Mouse (Mus musculus) thymus, adult 18-20 months (tissue): Measurements from ENCODE around the gene Pvr.

ENCODE experiments used
- DNase-seq, 2 experiments: peaks; one replicate each; pipeline ENCODE4 v3.0.0; 2022; ENCODE audit warnings: mixed read lengths in 2 of 2

The Pvr gene

GRCm38 (mm10) chr7:19920506-19921261 lies at the start of gene Pvr:
Pvr (minus strand) TSS chr7:19921160.
- DNase-seq: peak; percentile 65 to 69

- DNase-seq: no peak
Observed at GRCm38 (mm10) chr7:19970196-19970595, 49.2 kb upstream of the Pvr start.

- DNase-seq: no peak
Observed at GRCm38 (mm10) chr7:19969541-19970090, 48.7 kb upstream of the Pvr start.

GRCm38 (mm10) chr7:19969106-19969505 lies 48.1 kb upstream of the Pvr start:
- no peak for DNase-seq

DNA sequence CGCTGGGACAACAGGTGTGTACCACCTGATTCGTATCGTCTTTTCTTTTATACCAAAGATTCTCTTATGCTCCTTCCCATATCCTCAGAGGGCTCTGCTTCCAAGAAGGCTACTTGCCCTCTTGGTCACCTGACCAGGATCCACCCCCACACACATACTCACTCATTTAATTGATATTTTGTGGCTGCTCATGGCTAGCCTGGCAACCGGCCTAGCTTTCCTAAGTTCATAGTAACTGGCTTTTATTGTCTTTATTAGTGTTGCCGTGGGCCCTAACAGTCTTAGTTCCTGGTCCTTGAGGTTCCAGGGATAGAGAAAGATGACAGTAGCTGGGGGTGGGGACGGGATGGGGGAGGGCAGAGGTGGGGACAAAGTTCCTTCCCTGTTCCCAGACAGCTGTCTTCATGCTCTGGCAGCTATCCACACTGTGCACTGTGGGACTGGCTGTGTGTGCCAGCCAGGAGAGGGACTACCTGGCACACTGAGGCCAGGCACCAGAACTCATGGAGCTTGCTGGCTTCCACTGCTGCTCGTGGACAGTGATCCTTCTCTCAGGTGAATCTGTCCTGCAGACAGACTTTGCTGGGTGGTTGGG lies 44.1 kb upstream of the Pvr start, which contains the start of gene Ceacam20:
Gene Ceacam20, plus strand, starts transcription at position 428 of the 595 bp plus-strand sequence.
- no peak for DNase-seq

- DNase-seq: no peak
Observed at GRCm38 (mm10) chr7:19962423-19962822, 41.5 kb upstream of the Pvr start.

DNA sequence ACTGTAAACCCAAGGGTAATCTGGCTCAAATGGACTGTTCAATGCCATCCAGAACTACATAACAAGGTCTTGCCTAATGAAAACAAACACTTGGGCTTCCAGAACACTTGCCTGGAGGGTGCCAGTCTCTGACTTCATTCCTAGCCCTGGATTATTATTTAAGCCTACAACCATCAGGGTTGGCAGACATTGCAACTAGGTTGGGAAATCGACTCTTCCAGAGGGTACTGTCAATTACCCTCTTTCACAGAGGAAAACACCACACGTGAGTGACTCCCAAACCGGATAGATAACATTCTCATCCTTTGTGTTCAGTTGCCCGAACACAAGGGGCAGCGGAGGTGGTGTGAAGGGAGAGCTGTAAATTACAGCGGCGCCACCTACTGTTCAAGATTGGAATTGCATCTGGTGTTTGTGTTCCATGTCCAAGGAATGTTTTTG lies 35.4 kb upstream of the Pvr start:
- DNase-seq: peak; percentile 76 to 84

DNA sequence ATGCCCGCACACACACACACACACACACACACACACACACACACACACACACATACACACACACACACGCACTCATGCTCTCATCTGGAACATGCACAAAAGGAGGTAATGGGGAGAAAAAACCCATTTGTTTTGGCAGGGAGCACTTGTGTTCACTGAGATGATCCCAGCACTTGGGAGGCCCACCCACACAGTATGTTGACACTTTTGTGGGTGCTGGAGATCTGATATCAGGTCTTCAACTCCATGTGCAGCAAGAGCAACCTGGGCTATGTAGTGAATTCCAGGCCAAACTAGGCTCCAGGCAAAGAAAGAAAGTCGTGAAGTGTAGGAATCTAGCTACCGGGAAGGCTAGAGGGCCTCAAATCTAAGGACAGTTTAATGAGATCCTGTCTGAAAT lies 34.9 kb upstream of the Pvr start:
- DNase-seq: no peak

DNA sequence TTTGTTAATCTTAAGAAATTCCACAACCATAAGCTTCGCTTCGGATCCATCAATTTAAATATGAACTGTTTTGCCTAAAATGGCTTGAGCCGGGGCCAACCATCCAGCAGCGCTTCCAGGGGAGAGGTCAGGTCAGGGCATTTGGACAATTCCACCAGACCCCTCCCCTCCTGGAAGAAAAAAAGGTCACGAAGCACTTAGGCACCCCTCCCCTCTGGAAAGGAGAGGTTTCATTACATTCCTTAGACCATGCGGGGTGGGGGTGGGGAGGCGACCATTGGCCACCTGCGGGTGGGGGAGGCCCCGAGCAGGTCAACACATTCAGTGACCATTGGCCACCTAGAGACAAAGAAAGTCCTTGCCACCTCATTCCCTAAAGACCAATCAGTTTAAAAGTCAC lies 32.1 kb upstream of the Pvr start:
- no peak for DNase-seq

GRCm38 (mm10) chr7:19952320-19952986 lies 31.5 kb upstream of the Pvr start:
- DNase-seq: no peak

DNA sequence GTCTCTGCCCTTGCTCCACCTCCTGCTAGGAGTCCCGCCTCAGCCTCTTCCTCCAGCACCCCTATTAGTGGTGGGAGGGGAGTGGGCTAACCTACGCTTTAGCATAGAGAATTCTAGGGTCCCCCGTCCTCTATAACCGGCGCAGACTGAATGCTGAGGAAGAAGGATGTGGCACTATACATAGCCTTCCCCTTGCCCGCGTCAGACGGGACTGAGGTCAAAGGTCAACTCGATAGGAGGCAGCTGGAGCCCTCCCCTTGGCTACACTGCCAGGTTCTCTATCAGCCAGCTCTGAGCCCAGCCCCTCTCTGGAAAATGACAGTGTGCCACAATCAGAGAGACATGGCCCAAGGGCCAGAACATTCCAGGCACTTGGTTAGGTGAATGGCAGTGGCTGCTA lies 29.6 kb upstream of the Pvr start, which contains the start of gene Igsf23:
Gene Igsf23, minus strand, starts transcription at position 168 of the 400 bp plus-strand sequence.
- DNase-seq: no peak

DNA sequence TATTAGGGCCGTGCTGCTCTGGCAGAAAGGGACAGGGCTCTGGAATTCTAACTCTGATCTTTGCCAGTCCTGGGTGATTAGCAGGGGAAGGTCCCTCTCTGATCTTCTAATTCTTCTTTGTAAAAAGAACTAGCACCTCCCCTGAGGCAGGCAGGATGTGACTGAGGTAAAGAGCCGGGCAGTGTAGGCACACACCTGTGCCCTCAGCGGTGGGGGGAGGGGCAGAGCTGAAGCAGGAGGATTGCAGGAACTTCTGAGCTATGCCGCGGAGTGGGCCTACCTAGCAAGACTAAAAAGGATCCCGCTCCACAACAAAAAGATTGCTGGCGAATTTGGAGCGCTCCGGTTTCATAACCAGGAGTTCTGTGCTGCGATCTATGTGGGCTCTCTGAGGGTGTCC lies 29.0 kb upstream of the Pvr start:
- peak; percentile 84 to 91 for DNase-seq

GRCm38 (mm10) chr7:19948956-19949355 lies 28.0 kb upstream of the Pvr start:
- DNase-seq: no peak

DNA sequence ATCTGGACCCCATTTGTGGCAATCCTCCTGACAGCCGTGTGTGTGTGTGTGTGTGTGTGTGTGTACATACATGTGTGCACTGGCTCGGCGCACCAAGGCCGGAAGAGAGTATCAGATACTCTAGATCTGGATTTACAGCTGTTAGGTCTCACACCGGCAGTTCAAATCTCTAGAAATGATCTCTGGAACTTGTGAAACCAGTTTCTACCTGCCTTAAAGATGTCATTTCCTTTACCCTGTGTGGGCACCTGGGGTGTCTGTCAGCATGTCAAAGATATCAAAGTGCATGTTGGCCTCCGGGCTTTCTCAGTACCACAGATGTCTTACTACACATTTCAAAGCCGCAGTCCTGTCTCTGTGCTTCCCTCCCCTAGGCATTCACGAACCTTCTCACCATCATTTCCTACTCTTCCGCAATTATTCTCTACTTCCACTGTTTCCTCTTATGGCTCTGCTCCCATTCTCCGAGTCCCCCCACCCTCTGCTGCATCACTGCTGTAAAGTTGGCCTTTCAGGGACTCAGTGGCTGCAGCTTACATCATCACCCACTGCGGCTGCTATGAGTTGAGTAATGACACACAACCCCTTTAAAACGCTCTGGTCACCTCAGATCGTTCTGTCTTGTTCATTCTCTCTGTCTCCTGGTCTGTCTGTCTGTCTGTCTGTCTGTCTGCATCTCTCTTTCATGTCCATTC lies 25.0 kb upstream of the Pvr start:
- DNase-seq: peak in 1 of 2 experiments; percentile 74

DNA sequence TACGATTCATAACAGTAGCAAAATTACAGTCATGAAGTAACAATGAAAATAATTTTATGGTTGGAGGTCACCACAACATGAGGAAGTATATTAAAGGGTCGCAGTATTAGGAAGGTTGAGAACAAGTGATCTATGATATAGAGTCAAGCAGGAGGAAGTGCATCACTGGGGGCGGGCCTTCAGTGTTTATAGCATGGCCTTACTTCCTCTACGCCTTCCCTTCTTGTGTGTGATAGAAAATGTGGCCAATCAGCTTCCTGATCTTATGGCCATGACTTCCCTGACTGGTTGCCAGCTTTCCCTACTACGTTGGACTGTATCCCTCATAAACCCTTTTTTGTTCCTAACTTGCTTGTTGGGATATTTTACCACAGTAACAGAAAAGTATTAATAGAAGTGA lies 24.2 kb upstream of the Pvr start:
- DNase-seq: no peak

DNA sequence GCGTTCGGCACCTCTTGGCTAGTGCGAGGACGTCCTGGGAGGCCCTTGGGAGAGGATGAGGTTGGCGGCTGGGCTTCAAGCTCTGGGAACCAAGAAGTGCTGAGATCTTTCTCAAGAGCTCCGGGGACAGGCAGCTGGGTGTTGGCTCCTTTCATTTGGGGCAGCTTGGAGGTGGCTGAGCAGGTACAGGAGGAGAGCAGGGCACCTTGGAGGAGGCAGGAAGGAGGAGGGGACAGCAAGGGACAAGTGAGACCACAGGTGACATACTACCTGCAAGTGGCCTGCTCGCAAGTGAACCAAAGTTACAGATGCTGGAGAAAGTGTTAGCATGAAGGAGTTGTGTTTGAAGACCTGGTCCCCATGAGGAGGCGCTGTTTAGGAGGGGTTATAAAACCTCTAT lies 23.7 kb upstream of the Pvr start:
- DNase-seq: no peak

DNA sequence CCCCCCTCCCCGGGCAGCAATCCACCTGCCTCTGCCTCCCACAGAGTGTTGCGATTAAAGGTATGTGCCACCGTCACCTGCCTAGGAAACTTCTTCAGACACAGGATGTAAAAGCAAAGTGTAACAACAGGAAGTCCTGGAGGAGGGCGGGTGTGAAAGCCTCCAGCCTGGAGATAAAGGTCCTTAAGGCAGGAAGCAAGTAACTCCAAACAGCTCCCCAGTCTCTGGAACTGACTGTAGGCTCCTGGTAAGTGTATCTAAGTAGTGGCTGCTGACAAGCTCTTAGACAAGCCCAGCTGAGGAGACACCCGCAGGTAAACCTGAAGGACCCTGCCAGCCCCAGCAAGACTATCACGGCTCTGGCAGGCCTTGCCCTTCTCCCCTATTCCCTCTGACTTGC lies 19.3 kb upstream of the Pvr start:
- DNase-seq: peak in 1 of 2 experiments; percentile 76

GRCm38 (mm10) chr7:19939555-19940235 lies 18.7 kb upstream of the Pvr start:
- DNase-seq: peak; percentile 61 to 76

DNA sequence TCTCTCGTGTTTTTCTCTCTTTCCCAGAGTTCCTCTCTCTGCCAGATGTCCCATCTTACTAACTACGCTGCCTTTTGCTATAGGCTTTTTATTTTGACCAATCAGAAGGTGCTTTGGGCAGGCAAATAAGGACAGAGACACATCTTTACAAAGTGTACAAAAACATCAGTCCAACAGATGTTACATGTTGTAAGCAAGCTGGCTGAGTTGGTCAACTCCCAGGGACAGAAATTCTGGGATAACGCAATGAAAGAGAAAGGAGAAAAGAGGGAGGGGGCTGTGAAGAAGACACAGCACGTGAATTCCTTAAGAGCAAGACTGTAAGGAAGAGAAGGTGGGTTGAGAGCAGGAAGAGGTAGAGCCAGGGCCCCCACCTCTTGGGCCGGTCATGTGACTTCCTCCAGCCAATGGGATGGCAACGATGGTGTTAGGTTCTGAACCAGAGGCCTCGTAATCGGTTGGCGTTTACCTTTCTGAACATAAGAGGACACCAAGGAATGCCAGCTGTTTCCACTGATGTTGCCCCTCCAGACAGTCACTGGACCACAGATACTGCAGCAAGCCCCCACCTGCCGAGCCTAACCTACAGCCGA lies 16.4 kb upstream of the Pvr start:
- no peak for DNase-seq

GRCm38 (mm10) chr7:19935961-19936360 lies 15.0 kb upstream of the Pvr start:
- no peak for DNase-seq

DNA sequence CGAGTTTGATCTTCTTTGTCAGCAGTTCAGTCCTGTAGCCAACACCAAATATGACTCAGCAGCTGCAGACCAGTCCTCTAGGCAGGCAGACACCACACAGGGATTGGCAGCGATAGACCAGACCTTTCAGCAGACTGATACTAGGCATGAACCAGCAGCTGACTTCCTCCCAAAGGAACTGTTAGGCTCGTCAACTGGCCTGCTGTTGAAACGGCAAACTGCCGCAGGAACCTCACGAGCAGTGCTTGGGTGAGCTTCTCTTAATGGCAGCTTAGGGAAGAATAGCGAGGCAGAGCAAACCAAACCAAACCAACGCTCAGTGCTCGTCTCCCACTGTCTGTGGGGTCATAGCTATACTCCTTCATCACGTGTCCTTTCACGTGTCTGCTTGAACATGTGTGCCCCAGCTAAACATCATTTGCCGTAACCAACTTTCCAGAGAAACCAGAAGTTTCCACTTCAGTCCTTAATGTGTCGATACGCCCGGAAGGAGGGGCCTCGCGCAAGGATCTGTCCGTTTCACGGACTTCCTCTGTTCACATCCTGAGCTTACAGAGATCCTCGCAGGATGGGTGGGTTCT lies 14.3 kb upstream of the Pvr start:
- DNase-seq: peak in 1 of 2 experiments; percentile 71
